Comparison of ENCODE assay signal across 30 mouse cellular contexts in the genomic region with DNA sequence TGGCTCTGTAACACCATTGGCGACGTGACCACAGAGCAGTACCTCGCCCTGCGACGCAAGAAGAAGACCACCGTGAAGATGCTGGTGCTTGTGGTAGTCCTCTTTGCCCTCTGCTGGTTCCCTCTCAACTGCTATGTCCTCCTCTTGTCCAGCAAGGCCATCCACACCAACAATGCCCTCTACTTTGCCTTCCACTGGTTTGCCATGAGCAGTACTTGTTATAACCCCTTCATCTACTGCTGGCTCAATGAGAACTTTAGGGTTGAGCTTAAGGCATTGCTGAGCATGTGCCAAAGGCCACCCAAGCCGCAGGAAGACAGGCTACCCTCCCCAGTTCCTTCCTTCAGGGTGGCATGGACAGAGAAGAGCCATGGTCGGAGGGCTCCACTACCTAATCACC. TPM values are rescaled to one million over a fixed set of nuclear protein-coding genes. Genes with fewer than 3 reads are reported as not detected.
"Had no signal": no experiment of that assay in that cellular context is flagged by ENCODE, and none has a peak within 500 bp of the region (broad histone marks: within the 10 kb centered on the region; RNA-seq: fewer than 3 reads in every experiment).

No protein-coding gene starts in this region.

- H3K4me2 ChIP-seq: heart, embryonic 13.5 days; heart, embryonic 15.5 days; hindbrain, embryonic 13.5 days; hindbrain, embryonic 15.5 days; kidney, embryonic 15.5 days; limb, embryonic 13.5 days; limb, embryonic 15.5 days; liver, embryonic 12.5 days had no signal

- DNase-seq: gastrocnemius, postnatal 14 days; gastrocnemius, postnatal 36 days; heart, adult 18-20 months; heart, postnatal 14 days; heart, postnatal 36 days; kidney, adult 11 months; kidney, adult 2 months; kidney, adult 9 months; kidney, postnatal 14 days; kidney, postnatal 36 days; layer of hippocampus, adult 9-11 months; layer of hippocampus, postnatal 36 days; left cerebral cortex, postnatal 4 days had no signal

- H3K36me3 ChIP-seq: heart, embryonic 13.5 days; heart, embryonic 15.5 days; hindbrain, embryonic 13.5 days; hindbrain, embryonic 15.5 days; kidney, embryonic 15.5 days; limb, embryonic 13.5 days; limb, embryonic 15.5 days; liver, embryonic 12.5 days had no signal

- H3K27me3 ChIP-seq: hindbrain, embryonic 15.5 days; kidney, embryonic 15.5 days had no signal

- H3K4me3 ChIP-seq: heart, embryonic 13.5 days; heart, embryonic 15.5 days; hindbrain, embryonic 13.5 days; hindbrain, embryonic 15.5 days; kidney, embryonic 15.5 days; limb, embryonic 13.5 days; limb, embryonic 15.5 days; liver, embryonic 12.5 days had no signal

- H3K27ac ChIP-seq: heart, embryonic 13.5 days; heart, embryonic 15.5 days; hindbrain, embryonic 13.5 days; hindbrain, embryonic 15.5 days; hindbrain, postnatal 0 days; kidney, embryonic 15.5 days; kidney, postnatal 0 days; limb, embryonic 13.5 days; limb, embryonic 15.5 days; liver, embryonic 12.5 days had no signal

- H3K9me3 ChIP-seq: heart, embryonic 13.5 days; heart, embryonic 15.5 days; hindbrain, embryonic 13.5 days; hindbrain, embryonic 15.5 days; kidney, embryonic 15.5 days; limb, embryonic 13.5 days; limb, embryonic 15.5 days; liver, embryonic 12.5 days had no signal

- H3K9ac ChIP-seq: heart, embryonic 13.5 days; heart, embryonic 15.5 days; hindbrain, embryonic 13.5 days; hindbrain, embryonic 15.5 days; kidney, embryonic 15.5 days; limb, embryonic 13.5 days; limb, embryonic 15.5 days; liver, embryonic 12.5 days had no signal

- ATAC-seq: hindbrain, postnatal 0 days; intestine, embryonic 16.5 days; liver, embryonic 12.5 days had no signal

- H3K4me1 ChIP-seq: heart, embryonic 15.5 days; liver, embryonic 12.5 days had no signal

RNA-seq across cellular contexts. Expression of a gene that starts 8.3 kb away (rescaled TPM):
- polyA plus RNA-seq: gonadal fat pad, adult 2 months; heart, postnatal 0 days; liver, adult 2 months had no signal

RNA-seq across cellular contexts. Expression of a gene that starts 35.4 kb away (rescaled TPM):
- polyA plus RNA-seq: heart, embryonic 13.5 days; heart, postnatal 0 days; hindbrain, embryonic 11.5 days; hindbrain, embryonic 13.5 days; hindbrain, embryonic 15.5 days; hindbrain, postnatal 0 days; intestine, embryonic 14.5 days; intestine, embryonic 16.5 days; limb, embryonic 11.5 days; liver, embryonic 12.5 days had no signal
